Mouse (Mus musculus): ENCODE results near the gene Ndufc1.
A peak's percentile ranks its signal among the peaks of the same experiment; 100 is the strongest.
"Not testable (repeated sequence)": the region's sequence is repeated elsewhere in the genome, so short reads cannot be mapped to it uniquely, and the experiment has no call there.

Ndufc1 gene

GRCm38 (mm10) chr3:51371826-51372225, 37.0 kb downstream of the Ndufc1 start:
- no peak for DNase-seq (ENCODE audit: low read depth in 1 of 2, low spot score in 2 of 2)

GRCm38 (mm10) chr3:51368011-51368410, 40.8 kb downstream of the Ndufc1 start:
- no peak for DNase-seq (ENCODE audit: low read depth in 1 of 2, low spot score in 2 of 2)

- no peak for DNase-seq (ENCODE audit: low read depth in 1 of 2, low spot score in 2 of 2)
Measured at GRCm38 (mm10) chr3:51366926-51367325, 41.9 kb downstream of the Ndufc1 start.

- no peak for DNase-seq (ENCODE audit: low read depth in 1 of 2, low spot score in 2 of 2)
Measured at GRCm38 (mm10) chr3:51365517-51365882, 43.3 kb downstream of the Ndufc1 start.

GRCm38 (mm10) chr3:51364703-51365516, 43.9 kb downstream of the Ndufc1 start:
- peak in 1 of 2 experiments; percentile 47 for DNase-seq (ENCODE audit: low read depth in 1 of 2, low spot score in 2 of 2)

- DNase-seq (ENCODE audit: low read depth in 1 of 2, low spot score in 2 of 2) = no peak
Measured at GRCm38 (mm10) chr3:51361066-51361465, 47.7 kb downstream of the Ndufc1 start.

- no peak for DNase-seq (ENCODE audit: low read depth in 1 of 2, low spot score in 2 of 2)
Measured at GRCm38 (mm10) chr3:51359558-51360307, 49.1 kb downstream of the Ndufc1 start.

- peak; percentile 67 to 78 for DNase-seq (ENCODE audit: low read depth in 1 of 2, low spot score in 2 of 2)
Measured at GRCm38 (mm10) chr3:51358660-51359557, 49.9 kb downstream of the Ndufc1 start.

- peak in 1 of 2 experiments; percentile 80 for DNase-seq (ENCODE audit: low read depth in 1 of 2, low spot score in 2 of 2)
Measured at GRCm38 (mm10) chr3:51358181-51358580, 50.6 kb downstream of the Ndufc1 start.

GRCm38 (mm10) chr3:51357624-51358023, 51.2 kb downstream of the Ndufc1 start:
- no peak for DNase-seq (ENCODE audit: low read depth in 1 of 2, low spot score in 2 of 2)

- no peak for DNase-seq (ENCODE audit: low read depth in 1 of 2, low spot score in 2 of 2)
Measured at GRCm38 (mm10) chr3:51357078-51357477, 51.7 kb downstream of the Ndufc1 start.

- DNase-seq (ENCODE audit: low read depth in 1 of 2, low spot score in 2 of 2) = not testable (repeated sequence)
Measured at GRCm38 (mm10) chr3:51354956-51355355, 53.8 kb downstream of the Ndufc1 start.

Measured in monocyte, adult 2 months (primary cell).